Mouse (Mus musculus) splenic B cell, adult 2 months (primary cell): ENCODE measurements around the gene 2610528A11Rik.
"Not testable (repeated sequence)": the region's sequence is repeated elsewhere in the genome, so short reads cannot be mapped to it uniquely, and the experiment has no call there.

Experiments used
- DNase-seq: peaks from one replicate; pipeline ENCODE4 v3.0.0-alpha.2; 2011; ENCODE audit warnings: low read depth, low spot score
- H3K27me3 ChIP-seq: 2 replicates; pipeline ENCODE4 v1.6.1; 2012; ENCODE audit warnings: mild to moderate bottlenecking, low read length, moderate library complexity, mixed read lengths; ENCODE audit not compliant: control insufficient read depth, poor library complexity, insufficient read depth, severe bottlenecking
- H3K36me3 ChIP-seq: 2 replicates; pipeline ENCODE4 v1.6.1; 2012; ENCODE audit warnings: mild to moderate bottlenecking, low read length, moderate library complexity, mixed read lengths; ENCODE audit not compliant: control insufficient read depth, poor library complexity, insufficient read depth, severe bottlenecking

Gene 2610528A11Rik

DNA sequence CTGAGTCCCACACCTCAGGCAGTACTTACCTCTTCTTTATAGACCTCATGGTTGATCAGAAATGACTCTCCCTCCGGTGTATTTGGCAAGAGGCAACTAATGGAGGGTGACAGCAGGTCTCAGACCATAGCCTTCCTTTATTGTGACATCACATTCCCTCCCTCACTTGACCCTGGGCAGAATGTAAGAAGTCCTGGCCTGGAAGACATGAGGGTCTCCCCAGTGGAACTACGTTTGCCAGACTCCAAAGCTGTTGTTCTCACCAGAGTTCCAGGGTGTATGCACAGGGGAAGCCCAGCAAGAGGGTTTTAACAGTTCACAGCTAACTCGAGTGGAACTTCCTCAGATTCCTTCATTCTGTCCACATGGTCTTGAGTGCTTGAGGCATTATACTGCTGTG lies at the start of gene 2610528A11Rik:
Gene 2610528A11Rik (minus strand): TSS at position 101 of the 400 bp plus-strand sequence.
- no peaks in the 10 kb centered on the region; the same call in 1 of the 2 replicates for H3K36me3 ChIP-seq
- no peak for DNase-seq
- H3K27me3 ChIP-seq, result no peaks in the 10 kb centered on the region

GRCm38 (mm10) chr14:37163277-37163956 lies 49.6 kb upstream of the 2610528A11Rik start:
- no peaks in the 10 kb centered on the region for H3K27me3 ChIP-seq
- H3K36me3 ChIP-seq, result no peaks in the 10 kb centered on the region
- DNase-seq, result no peak

GRCm38 (mm10) chr14:37154391-37154790 lies 40.6 kb upstream of the 2610528A11Rik start:
- DNase-seq, result no peak
- H3K27me3 ChIP-seq, result no peaks in the 10 kb centered on the region; the same call in 1 of the 2 replicates
- H3K36me3 ChIP-seq, result no peaks in the 10 kb centered on the region

GRCm38 (mm10) chr14:37139051-37139710 lies 25.4 kb upstream of the 2610528A11Rik start:
- Histone ChIP-seq H3K27me3 (0 out of 2 replicates have a peak, but pooled peaks cover 2% of the 10 kb centered on the region), H3K36me3 (no peaks in the 10 kb centered on the region)
- DNase-seq, result peak; percentile 34

DNA sequence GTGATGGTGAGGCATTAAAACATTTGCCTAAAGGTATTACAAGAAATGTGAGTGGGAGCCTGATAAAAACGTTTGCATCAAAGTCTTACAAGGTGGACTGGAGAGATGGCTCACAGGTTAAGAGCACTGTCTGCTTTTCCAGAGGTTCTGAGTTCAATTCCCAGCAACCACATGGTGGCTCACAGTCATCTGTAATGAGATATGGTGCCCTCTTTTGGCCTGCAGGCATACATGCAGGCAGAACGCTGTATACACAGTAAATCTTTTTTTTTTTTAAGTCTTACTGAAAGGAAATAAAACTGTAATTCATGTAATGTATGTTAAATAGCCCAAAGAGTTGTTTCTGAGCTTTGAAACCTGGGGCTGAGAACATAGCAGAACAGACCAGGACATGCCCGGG lies 23.8 kb upstream of the 2610528A11Rik start:
- H3K36me3 ChIP-seq, H3K27me3 ChIP-seq, DNase-seq: not testable (repeated sequence)

DNA sequence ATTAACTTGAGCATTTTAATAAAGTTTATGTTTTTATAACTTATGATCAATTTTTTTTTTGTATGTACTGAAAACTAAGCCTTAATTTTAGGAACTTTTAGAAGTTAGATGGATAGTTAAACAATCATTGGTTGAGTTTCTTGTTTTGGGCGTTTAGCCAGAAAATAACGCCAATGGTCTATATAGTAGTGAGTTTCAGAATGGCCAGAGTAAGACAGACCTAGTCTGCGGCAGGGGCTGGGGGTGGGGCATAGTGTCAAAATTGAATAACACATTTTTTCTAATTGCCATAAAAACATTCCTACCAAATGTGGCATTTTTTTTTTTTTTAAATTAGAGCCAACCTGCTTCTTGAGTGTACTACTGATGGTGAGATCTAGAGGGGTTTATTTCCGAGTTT lies 22.3 kb upstream of the 2610528A11Rik start:
- H3K27me3 ChIP-seq, result 0 out of 2 replicates have a peak, but pooled peaks cover 2% of the 10 kb centered on the region
- no peak for DNase-seq
- H3K36me3 ChIP-seq, result 0 out of 2 replicates have a peak, but pooled peaks cover 9% of the 10 kb centered on the region

DNA sequence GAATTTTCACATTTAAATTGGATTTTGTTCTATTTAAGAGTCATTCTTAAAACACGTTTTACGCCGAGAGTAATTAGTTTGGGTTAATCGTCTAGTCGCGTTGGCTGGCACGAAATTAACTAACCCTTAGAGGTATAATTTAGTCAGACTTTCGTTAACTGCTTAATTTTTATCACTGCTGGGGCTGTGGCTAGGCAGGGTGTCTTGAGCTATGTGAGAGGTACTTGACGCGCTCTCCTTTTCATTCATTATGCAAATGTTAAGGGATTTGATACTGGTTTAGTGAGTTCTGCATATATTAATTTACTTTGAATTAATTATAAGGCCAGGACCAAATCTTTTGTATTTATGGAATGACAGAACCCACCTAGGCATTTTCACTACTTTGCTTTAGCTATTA lies 21.8 kb upstream of the 2610528A11Rik start:
- H3K27me3 ChIP-seq, result 0 out of 2 replicates have a peak, but pooled peaks cover 2% of the 10 kb centered on the region
- peaks cover 11% of the 10 kb centered on the region; the same call in 1 of the 2 replicates for H3K36me3 ChIP-seq
- DNase-seq, result peak; percentile 50

GRCm38 (mm10) chr14:37135127-37135593 lies 21.3 kb upstream of the 2610528A11Rik start, which contains the start of gene Ghitm:
Gene Ghitm, minus strand, starts transcription at chr14:37135272.
- DNase-seq, result peak; percentile 98
- Histone ChIP-seq H3K36me3 (peaks cover 11% of the 10 kb centered on the region), H3K27me3 (no peaks in the 10 kb centered on the region)

DNA sequence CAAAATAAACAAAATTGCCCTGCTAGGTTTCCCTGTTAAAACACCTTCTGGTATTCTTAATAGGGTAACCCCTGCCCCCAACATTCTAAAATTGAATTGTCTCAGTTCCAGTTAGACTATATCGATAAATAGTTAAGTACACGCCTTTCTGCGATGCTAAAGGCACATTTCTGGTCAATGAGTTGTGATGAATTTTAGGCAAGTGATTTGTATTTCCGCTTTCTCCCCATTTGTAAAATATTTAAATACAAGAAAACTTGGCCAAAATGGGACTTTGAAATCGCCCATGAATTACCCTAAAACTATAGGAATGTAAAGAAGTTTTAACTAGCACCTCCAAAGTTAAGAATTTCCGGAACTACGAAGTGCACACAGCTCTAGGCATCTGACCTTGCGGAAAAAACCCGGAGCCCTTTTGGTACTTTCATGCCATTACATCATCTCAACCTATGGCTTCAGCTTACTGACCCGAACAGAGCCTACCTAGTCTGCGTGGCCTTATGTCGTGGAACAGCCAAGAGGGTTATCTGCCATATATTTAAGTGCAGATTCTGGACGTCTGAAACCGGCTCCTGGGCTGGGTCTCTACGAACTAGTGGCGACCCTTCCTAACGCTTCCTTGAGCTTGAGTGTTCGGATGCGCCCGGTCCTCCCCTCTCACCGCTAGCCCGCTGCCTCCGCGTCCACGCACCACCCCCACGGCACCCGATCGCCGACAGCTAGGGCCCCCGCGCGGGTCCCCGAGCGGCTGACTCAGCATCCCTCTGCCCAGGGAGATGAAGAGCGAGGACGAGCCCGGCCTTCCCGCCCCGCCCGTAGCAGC lies 20.7 kb upstream of the 2610528A11Rik start:
- peak; percentile 85 for DNase-seq
- H3K27me3 ChIP-seq, result no peaks in the 10 kb centered on the region
- H3K36me3 ChIP-seq, result peaks cover 11% of the 10 kb centered on the region

DNA sequence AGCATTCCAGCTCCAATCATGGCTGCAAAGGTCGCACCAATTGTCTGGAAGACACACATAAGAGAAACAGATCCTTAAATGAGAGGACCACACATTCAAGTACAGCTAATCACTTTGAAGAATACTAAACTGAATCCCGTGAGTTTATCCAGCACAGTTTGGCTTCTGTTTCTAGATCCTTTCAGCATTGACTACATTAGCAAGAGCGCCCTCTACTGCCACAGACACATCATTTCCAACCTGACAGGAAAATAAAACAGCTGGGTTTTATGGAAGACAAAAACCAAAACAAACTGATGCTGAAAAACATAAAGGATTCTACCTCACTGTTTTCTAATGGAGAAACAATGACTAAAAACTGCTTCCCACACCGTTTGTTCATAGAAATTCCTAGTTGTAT lies 13.8 kb upstream of the 2610528A11Rik start:
- DNase-seq, result peak; percentile 71
- H3K36me3 ChIP-seq, result peaks cover 15% of the 10 kb centered on the region
- no peaks in the 10 kb centered on the region for H3K27me3 ChIP-seq

DNA sequence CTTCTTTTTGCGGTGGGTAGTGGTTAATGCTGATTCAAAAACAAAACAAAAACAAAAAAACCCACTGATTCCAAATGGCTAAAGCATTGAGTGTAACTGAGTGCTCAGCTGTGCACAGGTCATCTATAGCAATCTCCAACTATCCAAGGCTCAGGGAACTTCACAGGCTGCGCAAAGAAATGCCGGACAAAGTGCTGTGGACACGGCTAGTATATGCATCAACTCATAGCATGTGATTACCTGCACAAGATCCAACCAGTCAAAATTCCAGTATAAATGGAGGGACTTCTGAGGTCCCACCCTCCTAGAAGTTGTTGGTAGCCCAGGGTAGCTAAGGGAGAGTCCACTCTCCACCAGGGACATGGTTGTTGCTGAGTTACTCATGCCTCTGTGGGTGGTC lies 5.4 kb upstream of the 2610528A11Rik start:
- DNase-seq, result no peak
- Histone ChIP-seq H3K27me3 (no peaks in the 10 kb centered on the region), H3K36me3 (no peaks in the 10 kb centered on the region; the same call in none of the 2 replicates)

DNA sequence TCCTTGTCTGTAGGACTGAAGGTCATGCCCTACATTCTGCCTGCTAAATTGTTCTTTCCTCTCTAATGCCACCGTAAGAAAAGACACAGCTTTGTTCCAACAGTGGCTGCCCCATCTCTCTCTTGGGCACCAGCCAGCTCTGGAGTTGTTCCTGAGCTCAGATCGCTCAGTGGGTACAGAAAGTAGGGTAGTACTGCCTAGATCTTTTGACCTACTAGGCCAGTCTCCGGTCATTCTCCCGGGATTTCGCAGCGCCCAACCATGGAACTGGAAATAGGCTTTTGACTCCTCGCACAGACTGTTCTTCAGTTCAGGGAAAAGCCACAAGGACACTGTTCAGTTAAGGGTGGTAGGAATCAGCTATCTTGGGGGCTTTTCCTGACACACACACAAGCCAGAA lies 891 bp downstream of the 2610528A11Rik start:
- no peak for DNase-seq
- no peaks in the 10 kb centered on the region for H3K36me3 ChIP-seq
- no peaks in the 10 kb centered on the region for H3K27me3 ChIP-seq

DNA sequence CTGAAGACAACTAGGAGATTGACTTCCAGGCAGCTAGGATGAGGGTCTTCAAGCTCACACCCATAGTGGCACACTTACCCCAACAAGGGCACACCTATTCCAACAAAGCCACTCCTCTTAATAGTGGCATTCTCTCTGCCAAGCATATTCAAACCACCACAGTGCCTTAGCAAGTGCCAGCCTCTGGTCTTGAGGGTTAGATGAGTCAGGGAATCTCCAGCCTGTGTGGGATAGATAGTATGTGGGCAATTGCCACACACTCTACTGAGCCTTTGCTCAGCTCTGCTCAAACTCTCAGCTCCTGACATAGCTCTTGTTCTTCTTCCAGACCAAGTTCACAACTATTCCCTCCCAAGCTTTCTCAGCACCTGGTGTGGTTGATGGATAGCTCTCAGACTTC lies 2.5 kb downstream of the 2610528A11Rik start:
- Histone ChIP-seq H3K36me3 (no peaks in the 10 kb centered on the region), H3K27me3 (no peaks in the 10 kb centered on the region)
- no peak for DNase-seq

DNA sequence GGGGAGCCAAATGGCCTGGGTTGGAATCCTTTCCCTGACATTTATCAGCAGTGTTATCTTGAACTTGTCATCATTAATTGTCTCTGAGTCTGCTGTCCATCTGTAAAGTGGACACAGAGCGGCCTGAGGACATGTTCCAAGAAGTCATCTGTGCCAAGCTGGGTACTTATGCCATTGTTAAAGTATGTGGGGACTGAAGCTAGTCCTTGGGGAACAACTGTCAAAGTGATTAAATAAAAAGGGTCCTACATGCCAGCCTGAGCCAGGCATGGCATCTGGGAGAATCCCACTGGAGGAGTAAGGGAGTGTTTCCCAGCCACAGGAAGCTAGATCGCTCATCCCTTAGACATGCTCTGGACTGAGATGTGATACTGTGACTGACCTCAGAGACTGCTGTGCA lies 3.4 kb downstream of the 2610528A11Rik start:
- no peaks in the 10 kb centered on the region for H3K36me3 ChIP-seq
- DNase-seq, result no peak
- H3K27me3 ChIP-seq, result no peaks in the 10 kb centered on the region
